Mouse (Mus musculus) retina, postnatal 1 day (tissue): ENCODE data around the gene Ankrd13b.

Experiments
- DNase-seq: peaks from one replicate; pipeline ENCODE4 v3.0.0-alpha.2; 2012

Ankrd13b gene

GRCm38 (mm10) chr11:77461856-77462255, 27.6 kb downstream of the Ankrd13b start:
- no peak for DNase-seq

GRCm38 (mm10) chr11:77456866-77457265, 32.6 kb downstream of the Ankrd13b start:
- no peak for DNase-seq

GRCm38 (mm10) chr11:77455770-77456510, 33.5 kb downstream of the Ankrd13b start:
- DNase-seq = no peak

GRCm38 (mm10) chr11:77453388-77453787, 36.1 kb downstream of the Ankrd13b start:
- DNase-seq = no peak

- no peak for DNase-seq
Observed at GRCm38 (mm10) chr11:77451670-77452069, 37.8 kb downstream of the Ankrd13b start.

- no peak for DNase-seq
Observed at GRCm38 (mm10) chr11:77449224-77449623, 40.3 kb downstream of the Ankrd13b start.

DNA sequence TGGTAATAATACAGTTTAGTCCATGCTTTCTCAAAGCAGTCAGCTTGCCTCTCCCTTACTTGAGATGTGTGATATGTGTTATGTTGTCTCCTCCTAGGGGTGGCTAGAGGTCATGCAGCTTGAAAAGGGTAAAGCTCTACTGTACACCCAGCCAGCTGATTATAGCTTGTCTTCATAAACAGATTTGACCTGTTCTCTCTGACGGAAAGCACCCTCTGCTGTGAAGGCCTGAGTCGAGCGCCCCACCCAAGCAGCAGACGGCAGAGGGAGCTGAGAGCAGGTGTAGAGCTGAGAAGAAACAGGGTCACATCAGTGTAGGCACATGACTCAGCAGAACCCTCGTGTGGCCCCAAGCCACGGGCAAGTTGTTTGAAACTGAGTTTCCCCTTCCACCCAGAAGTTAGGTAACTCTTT, 42.8 kb downstream of the Ankrd13b start:
- DNase-seq = peak; percentile 77

- DNase-seq = no peak
Observed at GRCm38 (mm10) chr11:77444939-77445338, 44.5 kb downstream of the Ankrd13b start.

DNA sequence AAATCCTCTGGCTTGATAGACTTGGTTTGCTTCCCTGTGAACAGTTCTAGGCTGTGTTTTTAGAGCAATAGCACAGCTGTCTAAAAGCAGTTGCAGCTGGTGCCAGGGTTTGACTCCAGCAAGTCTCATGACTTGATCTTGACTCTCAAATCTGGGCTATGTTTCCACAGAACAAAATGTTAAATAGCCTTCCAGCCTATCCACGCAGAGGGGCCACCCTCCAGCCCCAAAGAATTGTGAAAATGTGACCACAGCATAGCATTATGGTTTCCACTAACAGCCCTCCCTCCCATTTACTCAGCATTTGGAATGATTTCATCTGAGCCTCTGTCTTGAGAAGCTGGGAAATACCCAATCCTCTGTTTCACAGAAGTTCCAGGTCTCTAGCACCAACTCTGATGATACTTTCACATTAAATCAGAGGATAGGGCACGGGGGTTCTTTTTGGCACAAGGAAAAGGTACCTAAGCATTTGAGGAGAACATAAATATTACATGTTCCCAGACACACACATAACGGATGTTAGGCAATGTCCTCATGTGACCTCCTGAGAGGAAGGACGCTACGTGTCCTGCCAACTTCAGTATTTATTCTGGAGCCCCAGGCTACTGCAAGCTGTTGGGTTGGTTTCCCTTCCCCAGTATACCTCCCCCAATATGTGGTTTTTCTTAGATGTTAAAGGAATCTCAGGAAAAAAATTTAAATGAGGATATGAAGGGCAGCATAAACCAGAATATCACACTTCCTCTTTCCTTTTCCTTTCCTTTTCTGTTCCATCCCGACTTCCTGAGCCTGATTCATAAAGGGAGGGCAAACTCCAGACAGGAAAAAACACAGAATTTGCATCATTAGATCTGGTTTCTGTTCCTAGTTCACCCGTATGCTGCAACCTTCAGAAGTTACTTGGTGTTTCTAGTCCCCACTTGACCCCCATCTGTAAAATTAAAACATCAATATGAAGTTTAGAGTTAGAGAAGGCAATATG, 47.0 kb downstream of the Ankrd13b start:
- DNase-seq = no peak

DNA sequence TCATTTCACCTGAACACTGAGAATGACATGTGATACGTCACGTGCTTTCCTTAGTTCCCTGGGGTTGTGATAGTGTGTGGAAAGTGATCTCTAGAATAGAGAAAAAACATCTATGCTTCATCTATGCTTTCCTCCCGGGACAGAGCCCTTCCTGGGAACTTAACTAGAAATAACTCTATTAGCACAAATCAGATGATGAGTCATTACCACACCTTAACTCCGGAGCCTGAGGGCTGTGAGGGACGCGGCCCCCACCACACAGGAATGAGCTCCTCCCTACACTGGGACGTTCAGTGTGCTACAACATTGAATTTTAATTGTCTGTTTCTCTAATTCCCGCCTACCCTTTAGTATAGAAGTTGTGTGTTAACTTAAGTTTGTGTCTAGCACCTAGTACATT, 48.5 kb downstream of the Ankrd13b start:
- DNase-seq = no peak

- DNase-seq = no peak
Observed at GRCm38 (mm10) chr11:77440081-77440480, 49.4 kb downstream of the Ankrd13b start.

DNA sequence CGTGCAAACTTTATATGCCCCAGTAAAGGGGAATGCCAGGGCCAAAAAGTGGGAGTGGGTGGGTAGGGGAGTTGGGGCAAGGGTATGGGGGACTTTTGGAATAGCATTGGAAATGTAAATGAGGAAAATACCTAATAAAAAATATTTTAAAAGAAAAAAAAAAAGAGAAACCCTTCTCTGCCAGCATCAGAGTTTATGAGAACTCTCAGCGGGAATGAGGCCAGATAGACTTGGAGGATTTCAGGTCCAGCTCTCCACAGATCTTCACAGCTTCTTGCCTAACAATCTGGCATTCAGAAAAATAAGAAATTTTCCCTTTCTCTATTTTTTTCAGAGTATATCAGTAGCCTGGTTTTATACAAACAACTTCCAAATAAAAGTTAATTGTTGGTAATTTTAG, 52.5 kb downstream of the Ankrd13b start:
- DNase-seq = no peak

- DNase-seq = no peak
Observed at GRCm38 (mm10) chr11:77428446-77428845, 61.0 kb downstream of the Ankrd13b start.

DNA sequence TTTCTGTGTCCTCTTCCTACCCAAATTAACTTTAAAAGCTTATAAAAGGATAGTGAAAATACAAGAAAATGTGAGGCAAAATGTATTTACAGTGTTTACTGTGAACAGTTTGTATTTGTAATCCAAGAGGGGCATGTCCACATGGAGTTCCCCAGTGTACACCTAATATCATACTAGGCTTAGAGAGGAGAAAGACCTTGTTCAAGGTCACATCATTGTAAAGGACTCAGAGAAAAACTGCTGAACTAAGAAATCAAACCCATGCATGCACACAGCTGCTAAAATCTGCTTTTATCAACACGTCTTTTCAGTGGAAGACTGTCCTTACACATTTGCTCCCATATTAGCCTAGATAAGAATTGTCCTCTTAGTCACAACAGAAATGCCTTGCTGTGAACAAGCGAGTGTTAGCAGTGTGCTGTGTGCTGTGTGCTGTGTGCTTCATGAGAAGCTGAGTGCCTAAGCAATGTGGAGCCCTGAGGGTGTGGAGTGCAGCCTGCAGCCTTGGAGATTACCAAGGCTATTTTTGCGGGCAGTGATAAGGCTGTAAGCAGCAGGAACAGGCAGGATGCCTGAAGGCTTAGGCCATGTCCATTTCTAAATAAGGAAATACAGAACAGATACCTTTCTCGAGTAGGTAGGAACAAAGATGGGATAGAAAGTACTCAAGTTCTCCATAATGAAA, 66.2 kb downstream of the Ankrd13b start:
- no peak for DNase-seq
